Mouse (Mus musculus): ENCODE results near the gene Arf4.

DNA sequence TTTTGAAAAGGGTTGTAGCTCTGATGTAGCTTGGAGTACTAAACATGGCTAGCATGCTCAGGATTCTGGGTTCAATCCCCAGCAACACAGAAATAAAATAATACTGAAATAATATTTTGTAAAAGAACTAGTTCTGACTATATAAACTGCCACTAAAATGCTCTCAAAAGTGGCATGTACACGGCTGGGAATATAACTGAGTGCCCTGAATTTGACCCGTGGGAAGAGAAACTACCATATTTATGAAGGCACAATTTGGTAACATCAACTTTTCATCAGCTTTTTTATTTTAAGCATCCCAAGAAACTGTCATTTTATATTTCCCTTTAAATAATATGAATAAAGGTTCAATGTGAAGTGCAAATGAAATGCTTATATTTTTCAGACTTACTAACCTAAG, 26.0 kb downstream of the Arf4 start:
- TF ChIP-seq GATA1 (IDR thresholded peaks at IDR 0.05; ENCODE audit: borderline replicate concordance, low read length) (no peak), FLI1 (IDR thresholded peaks at IDR 0.05; ENCODE audit: low read length) (no peak)

Measured in megakaryocyte, embryonic 14.5 days (primary cell).